Mouse (Mus musculus) left cerebral cortex, postnatal 14 days (tissue): Measurements from ENCODE around the gene Ufsp1. TPM values are rescaled to one million over a fixed set of nuclear protein-coding genes. Genes with fewer than 3 reads are reported as not detected.

Experiments
- DNase-seq, 2 experiments: peaks; one replicate each; pipeline ENCODE4 v3.0.0; 2021 to 2022; ENCODE audit warnings: low spot score in 2 of 2, mixed read lengths in 1 of 2
- intact Hi-C: fragments of 180-260 bp; cut with DNase I; formaldehyde crosslinking; loops from one replicate; pipeline ENCODE4 v1.15.1; 2025
- total RNA-seq, 2 experiments: library from RNA; stranded (reverse); gene quantifications; 2 replicates each; pipeline ENCODE4 v1.2.3; 2021

Ufsp1 gene
- total RNA-seq, 2 experiments from 2014 or later = 16.4 to 17.1 TPM

- DNase-seq = no peak
- intact Hi-C loops = no loop called here
Measured at GRCm38 (mm10) chr5:137317361-137317760, 22.9 kb downstream of the Ufsp1 start.

- intact Hi-C loops = no loop called here
- no peak for DNase-seq
Measured at GRCm38 (mm10) chr5:137318570-137318969, 24.1 kb downstream of the Ufsp1 start.

- intact Hi-C loops = no loop called here
- DNase-seq = no peak
Measured at GRCm38 (mm10) chr5:137320996-137321395, 26.6 kb downstream of the Ufsp1 start.

- intact Hi-C loops = no loop called here
- no peak for DNase-seq
Measured at GRCm38 (mm10) chr5:137330910-137331309, 36.5 kb downstream of the Ufsp1 start.

GRCm38 (mm10) chr5:137332857-137333511, 38.6 kb downstream of the Ufsp1 start:
- DNase-seq = no peak
- intact Hi-C loops = no loop called here

GRCm38 (mm10) chr5:137333512-137334174, 39.2 kb downstream of the Ufsp1 start, which contains the start of gene Slc12a9:
Gene Slc12a9 (minus strand): TSS chr5:137333597.
- intact Hi-C loops = no loop called here

GRCm38 (mm10) chr5:137334317-137334716, 39.9 kb downstream of the Ufsp1 start:
- intact Hi-C loops = no loop called here
- DNase-seq = no peak

More at GRCm38 (mm10) chr5:137333512-137334174, 39.2 kb downstream of the Ufsp1 start, which contains the start of gene Slc12a9:
- DNase-seq = peak; percentile 93 to 97

GRCm38 (mm10) chr5:137335066-137335465, 40.6 kb downstream of the Ufsp1 start:
- intact Hi-C loops = no loop called here
- no peak for DNase-seq

- no peak for DNase-seq
- intact Hi-C loops = no loop called here
Measured at GRCm38 (mm10) chr5:137337190-137337589, 42.8 kb downstream of the Ufsp1 start.

- peak; percentile 90 to 91 for DNase-seq
- intact Hi-C loops = loop anchor here (2.0 kb wide), 1 partner anchor 165 kb away; the partner anchor contains the start of gene Pop7
Measured at GRCm38 (mm10) chr5:137338256-137338655, 43.8 kb downstream of the Ufsp1 start.

- intact Hi-C loops = loop anchor here (2.0 kb wide), 1 partner anchor 164 kb away; the partner anchor contains the start of gene Pop7
- DNase-seq = no peak
Measured at GRCm38 (mm10) chr5:137338663-137339289, 44.3 kb downstream of the Ufsp1 start.

- intact Hi-C loops = loop anchor here (2.0 kb wide), 1 partner anchor 163 kb away; the partner anchor contains the start of gene Pop7
- peak in 1 of 2 experiments; percentile 22 for DNase-seq
Measured at GRCm38 (mm10) chr5:137339290-137339979, 45.0 kb downstream of the Ufsp1 start.

GRCm38 (mm10) chr5:137340222-137340621, 45.8 kb downstream of the Ufsp1 start:
- intact Hi-C loops = no loop called here
- no peak for DNase-seq

GRCm38 (mm10) chr5:137342407-137343012, 48.1 kb downstream of the Ufsp1 start:
- DNase-seq = no peak
- intact Hi-C loops = no loop called here

GRCm38 (mm10) chr5:137343412-137343811, 49.0 kb downstream of the Ufsp1 start:
- DNase-seq = no peak
- intact Hi-C loops = no loop called here

GRCm38 (mm10) chr5:137343869-137344268, 49.4 kb downstream of the Ufsp1 start:
- no peak for DNase-seq
- intact Hi-C loops = no loop called here
